Mouse (Mus musculus) C2C12 (cell line): Measurements from ENCODE around the gene Rep15. TPM values are rescaled to one million over a fixed set of nuclear protein-coding genes. Genes with fewer than 3 reads are reported as not detected.

Source experiments
- H3K27me3 ChIP-seq: one replicate; pipeline ENCODE4 v1.6.1; 2011; ENCODE audit not compliant: control insufficient read depth, insufficient read depth, insufficient read length
- H3K36me3 ChIP-seq: one replicate; pipeline ENCODE4 v1.6.1; 2011; ENCODE audit not compliant: control insufficient read depth, insufficient read depth
- H3K4me3 ChIP-seq: one replicate; pipeline ENCODE4 v1.5.1; 2011; ENCODE audit warnings: mild to moderate bottlenecking, control low read depth; ENCODE audit not compliant: poor library complexity, insufficient read depth, severe bottlenecking
- H3K79me2 ChIP-seq: one replicate; pipeline ENCODE4 v1.6.1; 2011; ENCODE audit not compliant: control insufficient read depth, insufficient read depth
- H3K79me3 ChIP-seq: one replicate; pipeline ENCODE4 v1.6.1; 2011; ENCODE audit warnings: low read depth, control low read depth
- H3ac ChIP-seq: one replicate; pipeline ENCODE3; 2011; ENCODE audit warnings: low read depth; ENCODE audit not compliant: control insufficient read depth, insufficient read length
- CEBPB ChIP-seq: IDR thresholded peaks from one replicate; pipeline ENCODE4 v1.6.1; 2011; ENCODE audit warnings: low read depth, mild to moderate bottlenecking, control low read depth, moderate library complexity
- CTCF ChIP-seq: IDR thresholded peaks from one replicate; pipeline ENCODE4 v1.5.1; 2011; ENCODE audit not compliant: control insufficient read depth, insufficient read depth, insufficient read length
- FOSL1 ChIP-seq: IDR thresholded peaks from one replicate; pipeline ENCODE4 v1.8.0; 2011; ENCODE audit warnings: mild to moderate bottlenecking, low read length; ENCODE audit not compliant: poor library complexity, insufficient read depth, severe bottlenecking
- MAX ChIP-seq: IDR thresholded peaks from one replicate; pipeline ENCODE4 v1.6.1; 2011; ENCODE audit warnings: mild to moderate bottlenecking, control low read depth
- MYOD1 ChIP-seq: IDR thresholded peaks from one replicate; pipeline ENCODE4 v1.6.1; 2011; ENCODE audit warnings: low read depth; ENCODE audit not compliant: control insufficient read depth, insufficient read length
- MYOG ChIP-seq: IDR thresholded peaks from one replicate; pipeline ENCODE4 v1.6.1; 2011; ENCODE audit not compliant: control insufficient read depth, insufficient read length; ENCODE audit errors: extremely low read depth
- USF1 ChIP-seq: IDR thresholded peaks from one replicate; pipeline ENCODE4 v1.6.1; 2011; ENCODE audit warnings: low read depth, mild to moderate bottlenecking, control low read depth, moderate library complexity
- polyA plus RNA-seq: library from polyadenylated mRNA; unstranded; fragments of >200 nt; fragmentation: generic; extraction: Trizol; gene quantifications from one replicate; pipeline ENCODE4 v1.2.1, GENCODE M21; 2012; ENCODE audit warnings: missing spikeins

The Rep15 gene
- polyA plus RNA-seq, 1 experiment: 0.68 TPM

GRCm38 (mm10) chr6:146998710-146999109, 33.7 kb upstream of the Rep15 start:
- no peaks in the 10 kb centered on the region for H3K27me3 ChIP-seq
- H3ac ChIP-seq: no peak overlapping the region
- no peaks in the 10 kb centered on the region for H3K79me2 ChIP-seq
- TF ChIP-seq MYOG: no peak
- TF ChIP-seq MAX: no peak
- no peak for TF ChIP-seq CTCF
- no peak for TF ChIP-seq MYOD1
- TF ChIP-seq USF1: no peak
- no peak for TF ChIP-seq FOSL1
- no peak for TF ChIP-seq CEBPB
- peaks cover 81% of the 10 kb centered on the region for H3K36me3 ChIP-seq
- no peak overlapping the region for H3K4me3 ChIP-seq
- H3K79me3 ChIP-seq: no peaks in the 10 kb centered on the region

- Histone ChIP-seq H3K79me2 (no peaks in the 10 kb centered on the region), H3K79me3 (no peaks in the 10 kb centered on the region), H3K27me3 (no peaks in the 10 kb centered on the region), H3K4me3 (no peak overlapping the region), H3K36me3 (peaks cover 78% of the 10 kb centered on the region), H3ac (no peak overlapping the region)
- no peak for TF ChIP-seq CEBPB
- TF ChIP-seq MYOG: no peak
- no peak for TF ChIP-seq USF1
- no peak for TF ChIP-seq FOSL1
- TF ChIP-seq MYOD1: no peak
- TF ChIP-seq MAX: no peak
- no peak for TF ChIP-seq CTCF
These were observed 33.1 kb upstream of the Rep15 start for GRCm38 (mm10) chr6:146999302-146999701.

GRCm38 (mm10) chr6:146999755-147000154, 32.6 kb upstream of the Rep15 start:
- Histone ChIP-seq H3ac (no peak overlapping the region), H3K79me2 (no peaks in the 10 kb centered on the region), H3K79me3 (no peaks in the 10 kb centered on the region), H3K4me3 (no peak overlapping the region), H3K36me3 (peaks cover 78% of the 10 kb centered on the region), H3K27me3 (no peaks in the 10 kb centered on the region)
- TF ChIP-seq CEBPB: no peak
- TF ChIP-seq USF1: no peak
- no peak for TF ChIP-seq CTCF
- no peak for TF ChIP-seq MAX
- no peak for TF ChIP-seq MYOG
- no peak for TF ChIP-seq MYOD1
- no peak for TF ChIP-seq FOSL1

DNA sequence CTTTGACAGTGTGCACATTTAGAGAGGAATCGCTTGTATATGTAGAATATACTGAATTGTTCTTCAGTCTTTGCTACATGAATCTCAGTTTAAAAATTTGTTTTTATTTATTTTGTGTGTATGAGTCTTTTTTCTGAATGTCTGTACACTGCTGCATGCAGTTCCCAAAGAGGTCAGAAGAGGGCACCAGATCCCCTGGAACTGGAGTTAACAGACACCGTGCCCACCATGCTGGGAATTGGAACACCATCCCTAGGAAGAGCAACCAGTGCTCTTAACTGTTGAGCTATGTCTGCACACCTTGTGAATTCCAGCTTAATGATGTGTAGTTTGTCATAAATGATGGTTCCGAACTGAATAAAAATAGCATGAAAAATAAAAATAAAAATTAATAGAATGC, 24.2 kb upstream of the Rep15 start:
- no peak overlapping the region for H3ac ChIP-seq
- H3K36me3 ChIP-seq: peaks cover 84% of the 10 kb centered on the region
- TF ChIP-seq CEBPB: no peak
- no peak for TF ChIP-seq MYOD1
- no peak for TF ChIP-seq MYOG
- no peak for TF ChIP-seq CTCF
- no peak for TF ChIP-seq MAX
- TF ChIP-seq USF1: no peak
- no peak for TF ChIP-seq FOSL1
- H3K27me3 ChIP-seq: no peaks in the 10 kb centered on the region
- no peak overlapping the region for H3K4me3 ChIP-seq
- H3K79me2 ChIP-seq: no peaks in the 10 kb centered on the region
- H3K79me3 ChIP-seq: no peaks in the 10 kb centered on the region

DNA sequence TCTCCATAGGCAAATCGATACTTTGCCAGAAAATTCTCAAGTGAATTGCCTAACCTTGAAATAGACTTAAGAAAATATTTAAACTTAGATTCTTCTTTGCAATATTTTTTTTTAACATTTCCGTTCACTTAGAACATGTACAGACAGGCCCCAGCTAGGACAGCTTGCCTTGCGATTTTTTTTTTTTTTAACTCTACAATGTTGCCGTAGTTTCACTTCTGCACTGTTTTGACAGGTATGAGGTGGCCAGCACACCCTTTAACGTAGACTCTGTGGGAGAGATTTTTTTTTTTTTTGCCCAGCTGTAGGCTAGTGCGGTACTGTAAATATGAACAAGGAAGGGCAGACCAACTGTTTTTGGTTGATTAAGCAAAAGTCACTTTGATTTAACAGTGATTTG, 22.0 kb upstream of the Rep15 start:
- Histone ChIP-seq H3K79me3 (no peaks in the 10 kb centered on the region), H3ac (no peak overlapping the region), H3K79me2 (no peaks in the 10 kb centered on the region), H3K27me3 (no peaks in the 10 kb centered on the region), H3K4me3 (no peak overlapping the region), H3K36me3 (peaks cover 88% of the 10 kb centered on the region)
- no peak for TF ChIP-seq MYOG
- TF ChIP-seq CTCF: no peak
- no peak for TF ChIP-seq MYOD1
- TF ChIP-seq CEBPB: no peak
- TF ChIP-seq MAX: no peak
- no peak for TF ChIP-seq USF1
- TF ChIP-seq FOSL1: no peak

- no peaks in the 10 kb centered on the region for H3K27me3 ChIP-seq
- H3K79me2 ChIP-seq: no peaks in the 10 kb centered on the region
- H3K79me3 ChIP-seq: no peaks in the 10 kb centered on the region
- H3K36me3 ChIP-seq: peaks cover 88% of the 10 kb centered on the region
- no peak overlapping the region for H3K4me3 ChIP-seq
- H3ac ChIP-seq: no peak overlapping the region
- TF ChIP-seq MYOD1 (no peak), CTCF (no peak), FOSL1 (no peak), MYOG (no peak), USF1 (no peak), MAX (no peak), CEBPB (no peak)
These were observed 21.4 kb upstream of the Rep15 start for GRCm38 (mm10) chr6:147010811-147011520.
